Mouse (Mus musculus) C2C12 (cell line): ENCODE measurements around the gene Pycr1.

Source experiments
- CEBPB ChIP-seq: IDR thresholded peaks from one replicate; pipeline ENCODE4 v1.6.1; 2011; ENCODE audit warnings: low read depth, mild to moderate bottlenecking, control low read depth, moderate library complexity
- CTCF ChIP-seq: IDR thresholded peaks from one replicate; pipeline ENCODE4 v1.5.1; 2011; ENCODE audit not compliant: control insufficient read depth, insufficient read depth, insufficient read length
- MAX ChIP-seq: IDR thresholded peaks from one replicate; pipeline ENCODE4 v1.6.1; 2011; ENCODE audit warnings: mild to moderate bottlenecking, control low read depth
- MYOD1 ChIP-seq: IDR thresholded peaks from one replicate; pipeline ENCODE4 v1.6.1; 2011; ENCODE audit warnings: low read depth; ENCODE audit not compliant: control insufficient read depth, insufficient read length
- USF1 ChIP-seq: IDR thresholded peaks from one replicate; pipeline ENCODE4 v1.6.1; 2011; ENCODE audit warnings: low read depth, mild to moderate bottlenecking, control low read depth, moderate library complexity

GRCm38 (mm10) chr11:120617519-120618112 lies 26.0 kb downstream of the Pycr1 start, which contains the start of gene Pcyt2:
- no peak for TF ChIP-seq CTCF
- no peak for TF ChIP-seq MYOD1
- TF ChIP-seq USF1: no peak
- no peak for TF ChIP-seq CEBPB
- peak; percentile 33 for TF ChIP-seq MAX
